Mouse (Mus musculus): ENCODE results near the gene Atxn1l. TPM values are rescaled to one million over a fixed set of nuclear protein-coding genes. Genes with fewer than 3 reads are reported as not detected.

The Atxn1l gene
- total RNA-seq, 2 experiments from 2014 or later = 12.4 to 18.4 TPM

- ATAC-seq (replicated peaks; ENCODE audit: poor library complexity, severe bottlenecking) = no peak
Observed at GRCm38 (mm10) chr8:109681535-109681934, 56.0 kb downstream of the Atxn1l start.

Other genes starting within 250 kb of the Atxn1l start
- not detected in 2 replicates for gene Pmfbp1, start 243.7 kb downstream of the Atxn1l start, total RNA-seq (2014; fragmentation: Nextera tagmentation)
- not detected in 2 replicates for gene Pmfbp1, start 243.7 kb downstream of the Atxn1l start, total RNA-seq (2017)
- gene Dhx38, start 171.9 kb downstream of the Atxn1l start, total RNA-seq (2014; fragmentation: Nextera tagmentation) = 36.1 and 46.0 TPM in 2 replicates
- 65.5 and 67.5 TPM in 2 replicates for gene Dhx38, start 171.9 kb downstream of the Atxn1l start, total RNA-seq (2017)
- gene Txnl4b, start 171.8 kb downstream of the Atxn1l start, total RNA-seq (2014; fragmentation: Nextera tagmentation) = 9.3 and 15.8 TPM in 2 replicates
- gene Txnl4b, start 171.8 kb downstream of the Atxn1l start, total RNA-seq (2017) = 14.0 and 23.0 TPM in 2 replicates
- gene Hp, start 158.6 kb downstream of the Atxn1l start, total RNA-seq (2014; fragmentation: Nextera tagmentation) = 206 and 211 TPM in 2 replicates
- gene Hp, start 158.6 kb downstream of the Atxn1l start, total RNA-seq (2017) = 304 and 315 TPM in 2 replicates
- gene Dhodh, start 129.1 kb downstream of the Atxn1l start, total RNA-seq (2014; fragmentation: Nextera tagmentation) = 23.9 and 30.6 TPM in 2 replicates
- 28.2 and 28.7 TPM in 2 replicates for gene Dhodh, start 129.1 kb downstream of the Atxn1l start, total RNA-seq (2017)
- gene Pkd1l3, start 123.2 kb downstream of the Atxn1l start, total RNA-seq (2014; fragmentation: Nextera tagmentation) = 0.13 and 2.1 TPM in 2 replicates
- gene Pkd1l3, start 123.2 kb downstream of the Atxn1l start, total RNA-seq (2017) = 0.17 and 1.3 TPM in 2 replicates
- 69.5 and 83.8 TPM in 2 replicates for gene Ist1, start 44.5 kb downstream of the Atxn1l start, total RNA-seq (2014; fragmentation: Nextera tagmentation)
- 76.9 and 82.2 TPM in 2 replicates for gene Ist1, start 44.5 kb downstream of the Atxn1l start, total RNA-seq (2017)
- 4.7 and 5.6 TPM in 2 replicates for gene Zfp821, start 32.2 kb downstream of the Atxn1l start, total RNA-seq (2014; fragmentation: Nextera tagmentation)
- 6.9 and 9.7 TPM in 2 replicates for gene Zfp821, start 32.2 kb downstream of the Atxn1l start, total RNA-seq (2017)
- gene Ap1g1, start 40.8 kb upstream of the Atxn1l start, total RNA-seq (2014; fragmentation: Nextera tagmentation) = 85.2 and 89.6 TPM in 2 replicates
- 68.4 and 88.4 TPM in 2 replicates for gene Ap1g1, start 40.8 kb upstream of the Atxn1l start, total RNA-seq (2017)
- 7.6 and 12.6 TPM in 2 replicates for gene Phlpp2, start 130.8 kb upstream of the Atxn1l start, total RNA-seq (2014; fragmentation: Nextera tagmentation)
- gene Phlpp2, start 130.8 kb upstream of the Atxn1l start, total RNA-seq (2017) = 8.8 and 9.6 TPM in 2 replicates
- not detected in 2 replicates for gene Marveld3, start 224.5 kb upstream of the Atxn1l start, total RNA-seq (2014; fragmentation: Nextera tagmentation)
- not detected in 2 replicates for gene Marveld3, start 224.5 kb upstream of the Atxn1l start, total RNA-seq (2017)